Mouse (Mus musculus): Measurements from ENCODE around the gene Tlnrd1. TPM values are rescaled to one million over a fixed set of nuclear protein-coding genes. Genes with fewer than 3 reads are reported as not detected.

Tlnrd1 gene
- polyA plus RNA-seq, 1 experiment from 2014 or later, result 4.7 TPM

Other genes starting within 250 kb of the Tlnrd1 start
- gene Il16, start 138.6 kb downstream of the Tlnrd1 start, polyA plus RNA-seq (2015; fragmentation: Nextera tagmentation; extraction: Ambion mirVana), result 5.9 and 6.8 TPM in 2 replicates
- gene Cfap161, start 89.4 kb downstream of the Tlnrd1 start, polyA plus RNA-seq (2015; fragmentation: Nextera tagmentation; extraction: Ambion mirVana), result 0.44 TPM in 1 of 2 replicates, not detected in the other
- 85.6 and 93.5 TPM in 2 replicates for gene Mesd, start 161 bp upstream of the Tlnrd1 start, polyA plus RNA-seq (2015; fragmentation: Nextera tagmentation; extraction: Ambion mirVana)
- gene Cemip, start 202.2 kb upstream of the Tlnrd1 start, polyA plus RNA-seq (2015; fragmentation: Nextera tagmentation; extraction: Ambion mirVana), result 0.50 and 0.59 TPM in 2 replicates

Data from stomach, embryonic 16.5 days (tissue).